Mouse (Mus musculus): Measurements from ENCODE around the gene Ssxb3. TPM values are rescaled to one million over a fixed set of nuclear protein-coding genes. Genes with fewer than 3 reads are reported as not detected.
"Not testable (repeated sequence)": the region's sequence is repeated elsewhere in the genome, so short reads cannot be mapped to it uniquely, and the experiment has no call there.

Ssxb3 gene
- not detected for polyA plus RNA-seq (2021)

DNA sequence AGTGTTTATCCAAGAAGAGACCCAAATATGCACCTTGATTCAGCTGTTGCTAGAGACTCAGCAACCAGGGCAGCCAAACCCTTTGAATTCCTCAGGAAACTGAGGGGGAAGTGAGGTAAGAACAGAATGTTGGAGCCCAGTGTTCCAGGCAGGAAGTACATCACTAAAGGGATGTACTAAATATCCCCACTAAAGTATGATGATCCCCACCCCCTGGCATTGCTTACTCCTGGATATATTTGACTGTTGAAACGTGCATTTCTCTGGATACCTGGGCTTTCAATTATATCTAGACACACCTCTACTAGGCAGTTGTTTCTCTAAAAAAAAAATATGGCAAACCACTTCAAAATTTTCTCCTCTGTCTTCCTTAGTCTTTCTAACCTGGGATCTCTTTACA lies at the start of gene Ssxb3:
Gene Ssxb3, minus strand, starts transcription at position 101 of the 400 bp plus-strand sequence.
- CTCF ChIA-PET; ATAC-seq; in situ Hi-C loops (cut with MboI; ENCODE audit: low pct_unique_long_range_greater_than_20kb); POLR2A ChIA-PET; DNase-seq (ENCODE audit: low read depth, low spot score); H3K27me3 ChIP-seq: not testable (repeated sequence)

DNA sequence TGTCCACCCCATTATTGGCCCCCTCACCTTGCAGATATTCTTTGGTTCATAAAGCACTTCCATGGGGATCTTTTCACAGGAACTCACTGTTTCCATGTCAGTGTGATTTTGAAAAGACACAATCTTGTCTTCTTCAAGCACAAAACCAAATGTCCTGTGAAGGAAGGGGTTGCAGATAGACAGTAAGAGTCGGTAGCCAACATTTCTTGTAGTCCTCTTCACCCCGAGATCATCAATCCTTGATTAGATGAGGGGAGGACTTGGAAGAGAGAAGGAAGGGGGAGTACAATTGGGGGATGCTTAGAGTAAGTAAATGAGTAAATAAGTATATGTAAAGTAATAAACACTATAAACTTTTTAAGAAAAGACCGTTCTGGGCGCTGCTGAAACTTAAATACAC lies 43.5 kb downstream of the Ssxb3 start, which contains the start of gene Ssxb6:
Gene Ssxb6, minus strand, starts transcription at position 101 of the 400 bp plus-strand sequence.
- ATAC-seq; CTCF ChIA-PET; POLR2A ChIA-PET; in situ Hi-C loops (cut with MboI; ENCODE audit: low pct_unique_long_range_greater_than_20kb); H3K27me3 ChIP-seq; DNase-seq (ENCODE audit: low read depth, low spot score): not testable (repeated sequence)

Other genes with a start within 250 kb of the Ssxb3 start
- gene Ssxb9, start 224.8 kb downstream of the Ssxb3 start, polyA plus RNA-seq (2021): not detected
- gene Ssxb1, start 178.5 kb downstream of the Ssxb3 start, polyA plus RNA-seq (2021): not detected
- not detected for gene Ssxb2, start 130.1 kb downstream of the Ssxb3 start, polyA plus RNA-seq (2021)
- not detected for gene Gm14459, start 66.9 kb downstream of the Ssxb3 start, polyA plus RNA-seq (2021)
- not detected for gene Ssxb6, start 43.6 kb downstream of the Ssxb3 start, polyA plus RNA-seq (2021)
- gene Ssxb8, start 99.0 kb upstream of the Ssxb3 start, polyA plus RNA-seq (2021): not detected
- not detected for gene Ssx9, start 156.6 kb upstream of the Ssxb3 start, polyA plus RNA-seq (2021)
- not detected for gene Ssxb5, start 211.9 kb upstream of the Ssxb3 start, polyA plus RNA-seq (2021)